Mouse (Mus musculus): ENCODE measurements around the gene Fgf4. TPM values are rescaled to one million over a fixed set of nuclear protein-coding genes. Genes with fewer than 3 reads are reported as not detected.

Gene Fgf4
- total RNA-seq (2023), result not detected

DNA sequence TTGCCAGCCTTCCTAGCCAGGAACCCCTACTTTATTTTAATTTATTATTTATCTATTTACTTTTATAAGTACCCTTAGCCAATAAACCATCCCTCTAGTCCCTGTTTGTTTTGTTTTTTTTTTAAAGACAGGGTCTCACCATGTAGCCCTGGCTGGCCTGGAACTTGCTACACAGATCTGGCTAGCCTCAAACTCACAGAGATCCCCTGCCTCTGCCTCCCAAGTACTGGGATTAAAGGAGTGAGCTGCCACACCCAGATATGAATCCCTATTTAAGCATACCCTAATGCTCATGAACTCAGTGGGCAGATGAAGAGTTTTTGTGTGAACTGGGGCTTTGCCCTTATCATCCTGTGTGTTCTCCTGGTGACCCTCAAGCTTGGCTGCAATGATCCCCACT, at the start of gene Fgf4:
Gene Fgf4, plus strand, starts transcription at position 301 of the 400 bp plus-strand sequence.

DNA sequence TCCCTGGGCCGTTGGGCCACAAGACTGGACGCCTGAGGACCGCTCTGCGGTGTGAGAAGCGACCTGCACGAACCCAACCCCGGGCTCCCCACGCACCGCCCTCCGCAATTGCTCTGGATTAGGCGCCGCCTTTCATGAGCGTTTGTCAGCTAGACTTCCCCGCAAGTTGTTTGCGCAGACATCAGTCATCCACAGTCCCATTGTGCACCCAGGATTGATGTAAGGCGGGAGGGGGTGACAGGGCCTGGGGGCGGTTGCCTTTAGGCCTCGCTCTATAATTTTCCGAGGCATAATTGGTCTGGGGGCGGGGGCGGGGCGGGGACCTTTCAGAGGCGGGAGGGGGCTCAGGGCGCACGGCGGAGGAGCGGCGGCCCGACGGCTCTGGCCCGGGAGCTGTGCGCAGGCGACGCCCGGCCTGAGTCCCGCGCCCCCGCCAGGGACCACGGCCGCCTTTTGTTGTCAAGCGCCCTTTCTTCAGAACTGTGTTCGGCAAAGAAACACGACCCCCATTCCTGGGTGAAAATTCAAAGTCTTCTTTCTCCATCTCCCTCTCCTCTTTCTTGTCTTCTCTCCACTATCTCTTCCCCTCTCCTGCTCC, 9.2 kb upstream of the Fgf4 start, which contains the start of gene Fgf3:
Gene Fgf3, plus strand, starts transcription at position 193 of the 598 bp plus-strand sequence.

DNA sequence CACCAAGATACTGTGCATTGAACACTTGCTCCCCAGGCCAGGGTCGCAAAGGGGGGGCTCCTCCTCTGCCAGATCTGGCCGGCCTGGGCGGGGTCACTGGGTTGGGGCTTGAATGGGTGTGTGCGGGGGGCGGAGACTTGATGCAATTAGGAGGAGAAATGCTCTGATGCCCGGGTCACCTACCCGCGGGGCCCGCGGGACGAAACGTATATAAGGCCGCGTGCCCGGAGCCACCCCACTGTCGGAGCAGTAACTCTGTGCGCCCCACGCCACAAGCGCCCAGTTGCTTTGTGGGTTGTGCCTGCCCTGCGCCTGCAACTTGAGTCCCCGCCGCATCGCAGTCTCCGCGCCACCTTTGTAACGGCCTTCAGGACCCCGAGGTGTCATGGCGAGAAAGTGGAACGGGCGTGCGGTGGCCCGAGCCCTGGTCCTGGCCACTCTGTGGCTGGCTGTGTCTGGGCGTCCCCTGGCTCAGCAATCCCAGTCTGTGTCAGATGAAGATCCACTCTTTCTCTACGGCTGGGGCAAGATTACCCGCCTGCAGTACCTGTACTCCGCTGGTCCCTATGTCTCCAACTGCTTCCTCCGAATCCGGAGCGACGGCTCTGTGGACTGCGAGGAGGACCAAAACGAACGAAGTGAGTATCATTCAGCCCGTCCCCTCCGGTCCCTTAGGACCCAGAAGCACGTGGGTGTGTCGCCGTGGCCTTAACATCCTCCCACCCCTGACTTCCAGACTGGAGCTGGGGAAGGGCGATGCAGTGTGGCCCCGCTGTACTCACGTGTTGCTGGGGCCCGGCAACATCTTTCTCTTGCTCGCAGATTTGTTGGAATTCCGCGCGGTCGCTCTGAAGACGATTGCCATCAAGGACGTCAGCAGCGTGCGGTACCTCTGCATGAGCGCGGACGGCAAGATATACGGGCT, 49.4 kb downstream of the Fgf4 start, which contains the start of gene Fgf15:
Gene Fgf15, plus strand, starts transcription at position 238 of the 925 bp plus-strand sequence.

Other genes with a start within 250 kb of the Fgf4 start
- 0.56 TPM for gene Ano1, start 95.4 kb upstream of the Fgf4 start, total RNA-seq (2023)
- not detected for gene Fgf3, start 9.3 kb upstream of the Fgf4 start, total RNA-seq (2023)
- not detected for gene Fgf15, start 49.2 kb downstream of the Fgf4 start, total RNA-seq (2023)
- gene LTO1, start 67.7 kb downstream of the Fgf4 start, total RNA-seq (2023), result 40.7 TPM
- gene Ccnd1, start 92.6 kb downstream of the Fgf4 start, total RNA-seq (2023), result 1.8 TPM